Mouse (Mus musculus): Measurements from ENCODE around the gene Pla2g12a.
A peak's percentile ranks its signal among the peaks of the same experiment; 100 is the strongest.

Gene Pla2g12a

DNA sequence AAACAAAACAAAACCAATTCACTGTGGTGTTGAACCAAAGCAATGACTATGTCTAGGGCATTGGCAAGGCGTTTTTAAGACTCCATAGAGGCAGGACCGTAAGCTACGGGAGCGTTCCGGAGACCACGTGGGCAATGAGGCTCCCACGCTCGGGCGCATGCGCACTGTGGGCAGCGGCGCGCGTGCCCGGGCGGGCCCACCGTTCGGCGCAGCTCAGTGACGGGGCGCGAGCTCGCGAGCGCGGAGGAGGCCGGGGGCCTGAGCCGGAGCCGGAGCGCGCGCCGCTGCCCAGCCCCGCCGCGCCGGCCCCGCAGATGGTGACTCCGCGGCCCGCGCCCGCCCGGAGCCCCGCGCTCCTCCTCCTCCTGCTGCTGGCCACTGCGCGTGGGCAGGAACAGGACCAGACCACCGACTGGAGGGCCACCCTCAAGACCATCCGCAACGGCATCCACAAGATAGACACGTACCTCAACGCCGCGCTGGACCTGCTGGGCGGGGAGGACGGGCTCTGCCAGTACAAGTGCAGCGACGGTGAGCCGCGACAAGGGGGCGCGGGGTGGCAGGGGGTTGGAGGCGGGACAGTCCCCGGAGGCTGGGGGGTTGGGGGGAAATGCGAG, at the start of gene Pla2g12a:
Gene Pla2g12a (plus strand): TSS at position 202 of the 617 bp plus-strand sequence.
- DNase-seq: peak; percentile 93

DNA sequence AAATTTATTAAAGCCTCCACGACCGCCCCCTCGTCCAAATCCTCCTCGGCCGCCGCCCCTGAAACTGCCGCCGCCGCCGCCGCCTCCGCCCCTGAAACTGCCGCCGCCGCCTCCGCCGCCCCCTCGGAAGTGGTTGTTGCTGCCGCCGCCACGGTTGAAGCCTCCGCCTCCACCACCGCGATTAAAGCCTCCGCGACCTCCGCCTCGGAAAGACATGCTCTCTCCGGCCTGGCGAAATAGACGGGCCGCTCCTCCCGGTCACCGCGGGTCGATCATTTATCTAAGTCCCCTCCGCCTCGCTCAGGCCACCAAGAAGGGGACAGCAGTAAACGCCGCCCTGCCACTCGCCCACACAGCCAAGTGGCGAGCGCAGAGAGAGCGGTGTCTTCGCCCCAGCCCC, 47.8 kb upstream of the Pla2g12a start:
- peak; percentile 74 for DNase-seq

GRCm38 (mm10) chr3:129831035-129831568, 47.3 kb upstream of the Pla2g12a start, which contains the start of gene Gar1:
Gene Gar1, minus strand, starts transcription at chr3:129831396.
- DNase-seq: peak; percentile 95

DNA sequence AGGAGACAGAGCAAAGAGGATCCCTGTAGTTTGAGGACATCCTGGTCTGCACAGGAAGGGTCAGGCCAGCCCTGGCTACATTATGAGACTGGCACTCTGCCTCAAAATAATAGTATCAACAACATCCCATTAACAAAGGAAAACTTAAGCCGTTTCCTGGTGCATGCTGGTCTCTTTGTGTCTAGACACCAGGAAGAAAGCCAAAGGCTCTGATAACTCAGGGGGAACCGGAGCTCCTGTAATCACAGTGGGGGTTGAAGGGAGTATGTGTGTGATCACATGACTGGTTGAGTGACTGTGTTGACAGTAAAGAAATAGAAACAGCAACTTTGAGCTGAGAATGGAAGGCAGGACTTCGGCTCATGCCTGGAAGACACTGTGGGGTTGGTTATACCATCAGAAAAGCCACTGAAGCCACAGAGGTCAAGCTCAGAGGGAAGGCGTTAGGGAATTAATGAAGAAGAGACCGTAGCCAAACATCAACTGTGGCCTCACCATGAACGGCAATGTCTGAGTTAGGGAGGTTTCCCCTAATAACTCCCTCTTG, 42.9 kb upstream of the Pla2g12a start, which contains the start of gene Cfi:
Gene Cfi (plus strand): TSS at position 497 of the 547 bp plus-strand sequence.
- DNase-seq: no peak

- no peak for DNase-seq
Measured at GRCm38 (mm10) chr3:129836051-129836697, 42.2 kb upstream of the Pla2g12a start.

DNA sequence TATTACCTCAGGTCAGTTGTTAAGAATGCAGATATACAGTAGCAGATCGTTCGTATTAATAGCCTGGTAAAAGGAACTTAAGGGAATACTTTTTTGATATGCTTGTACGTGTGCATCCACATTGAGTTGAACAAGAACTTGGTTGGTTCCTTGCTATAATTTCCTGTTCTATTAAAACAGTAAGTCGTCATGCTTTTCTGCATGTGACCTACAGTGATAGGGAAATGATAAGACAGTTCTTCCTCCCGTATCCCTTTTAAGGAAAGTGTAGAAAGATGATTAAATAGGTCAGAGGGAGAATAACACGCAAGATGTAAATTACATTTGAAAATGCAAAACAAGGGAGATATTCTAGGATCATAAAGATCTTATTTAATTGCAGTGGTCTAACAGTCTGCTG, 41.4 kb upstream of the Pla2g12a start:
- DNase-seq: no peak

GRCm38 (mm10) chr3:129838017-129838416, 40.4 kb upstream of the Pla2g12a start:
- DNase-seq: no peak

DNA sequence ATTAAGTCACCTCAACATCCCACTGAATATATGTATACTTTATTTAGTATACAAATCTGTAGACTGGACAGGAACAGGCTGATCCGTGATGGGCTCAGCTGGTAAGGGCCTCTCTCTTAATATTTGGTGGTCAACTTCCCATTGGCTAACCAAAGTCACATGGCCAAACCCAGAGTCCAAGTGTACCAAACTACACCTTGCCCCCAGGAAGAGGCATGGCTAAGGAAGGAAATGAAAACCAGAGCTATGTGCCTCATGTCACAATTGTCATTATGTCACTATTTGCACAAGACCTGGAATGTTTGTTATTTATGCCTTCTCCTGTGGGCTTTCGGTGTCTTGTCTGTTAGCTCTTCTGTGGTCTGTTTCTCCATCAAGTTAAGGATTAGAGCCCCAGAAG, 32.5 kb upstream of the Pla2g12a start:
- DNase-seq: no peak

DNA sequence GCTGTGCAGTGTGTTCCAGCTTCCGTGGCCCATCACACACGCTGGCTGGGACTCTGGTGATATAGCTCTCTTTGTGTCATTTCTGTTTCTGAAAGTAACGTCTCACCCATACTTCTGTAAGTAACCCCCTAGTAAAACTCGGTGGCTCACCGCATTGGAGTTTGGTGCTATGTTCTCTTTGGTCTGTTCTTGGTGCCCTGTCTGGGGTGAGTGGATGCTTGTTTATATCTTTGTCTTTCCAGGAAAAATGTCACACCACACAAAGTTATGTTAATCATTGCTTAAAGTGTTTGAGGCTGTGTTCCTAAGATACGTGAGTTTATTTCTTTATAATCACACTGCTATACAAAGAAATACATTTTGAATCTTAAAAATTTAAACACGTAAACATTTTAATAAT, 31.6 kb upstream of the Pla2g12a start:
- no peak for DNase-seq

- DNase-seq: no peak
Measured at GRCm38 (mm10) chr3:129862592-129862991, 15.8 kb upstream of the Pla2g12a start.

GRCm38 (mm10) chr3:129863698-129864097, 14.7 kb upstream of the Pla2g12a start:
- DNase-seq: peak; percentile 53

GRCm38 (mm10) chr3:129877327-129877726, 1.1 kb upstream of the Pla2g12a start:
- DNase-seq: no peak

DNA sequence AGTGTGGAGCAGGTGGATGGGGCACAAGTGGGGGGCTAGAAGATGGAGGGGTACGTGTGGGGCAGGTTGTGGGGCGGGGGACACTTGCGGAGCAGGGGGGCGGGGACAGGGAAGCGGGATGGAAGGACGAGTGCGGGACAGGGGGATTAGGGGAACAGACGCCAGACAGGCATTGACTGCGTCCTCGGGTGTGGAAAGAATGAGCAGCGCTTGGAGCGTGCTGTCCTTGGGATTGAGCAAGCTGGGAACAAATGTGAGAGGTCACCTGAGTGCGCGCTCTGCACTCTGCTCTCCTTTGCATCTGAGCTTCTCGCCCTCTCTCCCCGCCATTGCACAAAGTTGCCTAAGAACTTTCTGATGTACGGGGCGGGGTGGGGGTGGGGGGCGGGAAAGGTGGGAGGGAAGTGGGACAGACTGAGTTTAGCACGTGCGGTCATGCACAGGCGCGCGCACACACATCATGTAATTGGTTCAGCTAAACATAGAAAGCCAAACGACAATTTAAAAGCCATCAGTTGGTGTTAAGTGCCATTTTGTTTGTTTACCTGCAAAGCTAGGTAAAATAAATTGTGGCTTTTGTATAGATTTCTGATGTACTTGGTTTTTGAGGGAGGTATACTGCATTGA, 838 bp downstream of the Pla2g12a start:
- peak; percentile 42 for DNase-seq

GRCm38 (mm10) chr3:129879913-129880312, 1.5 kb downstream of the Pla2g12a start:
- no peak for DNase-seq

DNA sequence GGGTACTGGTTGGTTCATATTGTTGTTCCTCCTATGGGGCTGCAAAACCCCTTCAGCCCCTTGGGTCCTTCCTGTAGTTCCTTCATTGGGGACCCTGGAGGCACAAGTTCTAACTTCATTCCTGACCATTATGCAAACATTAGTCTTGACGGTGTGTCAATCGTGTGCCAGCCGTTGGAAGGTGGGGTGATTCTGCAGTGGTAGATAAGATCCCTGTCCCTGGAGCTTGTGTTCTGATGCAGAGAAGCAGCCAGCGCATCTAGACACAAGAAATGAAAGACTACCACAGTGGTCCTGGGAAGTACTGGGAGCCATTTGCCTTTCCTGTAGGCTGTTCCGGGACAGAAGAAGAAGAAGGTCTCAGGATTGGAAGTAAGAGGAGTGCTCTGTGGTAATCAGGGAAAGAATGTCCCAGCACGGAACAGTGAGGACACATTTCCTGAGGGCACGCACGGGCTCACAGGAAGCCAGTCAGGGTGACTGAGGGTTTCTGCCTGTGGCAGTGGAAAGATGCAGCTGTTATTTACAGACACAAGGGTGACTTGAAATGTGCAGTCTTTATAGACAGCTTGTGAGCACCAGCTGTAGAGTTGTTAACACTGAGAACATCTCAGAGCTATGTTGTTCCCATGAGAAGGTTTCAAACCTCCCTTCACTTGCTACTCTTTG, 2.7 kb downstream of the Pla2g12a start:
- peak; percentile 56 for DNase-seq

- no peak for DNase-seq
Measured at GRCm38 (mm10) chr3:129885577-129885976, 7.2 kb downstream of the Pla2g12a start.

GRCm38 (mm10) chr3:129886430-129886829, 8.0 kb downstream of the Pla2g12a start:
- DNase-seq: no peak

DNA sequence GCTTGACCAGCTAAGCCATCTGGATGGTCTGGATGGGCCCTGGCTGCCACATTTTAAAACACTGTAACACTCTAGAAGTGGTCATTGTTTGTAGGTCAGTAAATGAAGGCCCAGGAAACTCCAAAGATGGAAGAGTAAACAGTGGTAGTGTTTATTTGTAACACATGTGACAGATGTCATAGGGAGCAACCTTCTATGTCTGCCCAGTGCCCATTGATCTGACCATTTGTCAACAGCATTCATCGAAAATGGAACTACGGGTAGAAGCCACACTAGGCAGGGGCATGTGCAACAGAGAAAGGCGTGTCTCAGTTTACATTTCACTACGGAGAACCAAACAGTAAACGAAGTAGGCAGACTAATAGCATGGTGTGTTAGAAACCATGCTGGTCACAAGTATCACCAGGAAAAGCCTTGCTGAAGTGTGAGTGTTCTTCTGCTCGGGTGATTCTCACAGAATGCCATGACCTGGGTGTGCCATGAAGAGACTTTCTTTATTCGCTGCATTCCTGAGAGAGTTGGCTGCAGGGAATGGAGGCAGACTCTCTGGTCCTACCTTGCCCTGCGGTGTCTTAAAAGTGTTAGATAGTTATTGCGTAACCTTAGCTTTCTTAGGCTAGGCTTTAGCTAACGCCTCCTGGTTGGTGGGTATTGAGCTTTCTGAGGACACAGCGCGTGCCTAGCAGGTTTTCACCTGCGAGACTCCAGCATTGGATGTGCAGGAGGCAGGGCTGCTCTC, 9.5 kb downstream of the Pla2g12a start:
- DNase-seq: no peak

DNA sequence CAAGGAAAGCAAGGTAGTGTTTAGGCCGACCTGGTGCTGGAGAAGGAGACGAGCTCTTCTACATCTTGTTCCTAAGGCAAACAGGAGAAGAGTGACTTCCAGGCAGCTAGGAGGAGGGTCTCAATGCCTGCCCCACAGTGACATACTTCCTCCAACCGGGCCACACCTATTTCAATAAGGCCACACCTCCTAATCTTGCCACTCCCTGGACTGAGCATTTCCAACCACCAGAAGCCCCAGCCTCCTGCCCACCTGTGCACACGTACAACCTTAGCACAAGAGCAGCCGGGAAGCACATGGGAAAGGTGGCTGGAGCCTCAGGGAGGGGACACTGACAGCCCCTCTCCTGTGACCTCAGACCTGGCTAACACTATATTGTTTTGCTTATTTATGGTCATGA, 13.6 kb downstream of the Pla2g12a start:
- no peak for DNase-seq

GRCm38 (mm10) chr3:129893143-129893542, 14.7 kb downstream of the Pla2g12a start:
- DNase-seq: no peak

DNA sequence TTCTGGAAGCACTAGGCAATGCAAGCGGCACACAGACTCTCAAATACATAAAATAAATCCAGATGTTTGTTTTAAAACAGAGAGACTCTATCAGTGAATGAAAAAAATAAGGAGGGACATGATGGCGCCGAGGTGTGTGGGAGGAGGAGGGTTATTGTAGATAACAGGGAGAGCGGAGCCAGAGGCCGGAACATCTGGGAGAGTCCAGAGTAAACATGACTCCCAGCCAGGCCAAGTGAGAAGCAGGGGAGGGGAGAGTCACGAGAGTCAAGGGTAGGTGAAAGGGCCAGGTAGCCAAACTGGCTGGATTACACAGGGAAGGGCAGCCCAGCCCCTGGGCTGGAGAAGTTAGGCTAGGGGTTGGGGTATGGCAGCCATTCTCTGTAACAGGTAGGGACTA, 18.2 kb downstream of the Pla2g12a start:
- no peak for DNase-seq

- DNase-seq: peak; percentile 26
Measured at GRCm38 (mm10) chr3:129898886-129899285, 20.5 kb downstream of the Pla2g12a start.
